In the genomic region with DNA sequence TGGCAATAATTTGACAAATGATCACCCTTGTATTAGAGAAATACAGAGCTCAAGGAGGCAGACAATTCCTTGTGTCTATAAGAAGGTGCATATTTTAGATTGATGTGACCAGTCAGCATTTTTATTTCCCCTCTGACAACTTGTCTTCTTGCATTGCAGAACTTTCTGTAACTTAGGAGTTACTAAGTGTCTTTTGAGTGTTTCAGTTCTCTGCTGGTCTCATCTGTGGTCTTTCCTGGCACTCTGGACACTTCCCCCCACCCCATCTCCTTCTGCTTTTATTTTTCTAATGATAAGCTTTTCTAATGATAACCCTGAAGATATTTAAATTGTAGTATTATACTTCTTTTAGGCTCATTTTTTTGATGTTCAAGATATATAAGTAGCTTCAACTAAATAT, we compare ENCODE assay signal across 19 mouse cellular contexts.
"Had no signal": no experiment of that assay in that cellular context is flagged by ENCODE, and none has a peak within 500 bp of the region (broad histone marks: within the 10 kb centered on the region; RNA-seq: fewer than 3 reads in every experiment).

No protein-coding gene starts in this region.

- H3K27me3 ChIP-seq: liver, embryonic 13.5 days; liver, embryonic 15.5 days; lung, embryonic 15.5 days; midbrain, embryonic 12.5 days; neural tube, embryonic 12.5 days had no signal

- H3K9ac ChIP-seq: liver, embryonic 13.5 days; liver, embryonic 15.5 days; liver, postnatal 0 days; lung, embryonic 15.5 days; midbrain, embryonic 12.5 days; neural tube, embryonic 12.5 days had no signal

- DNase-seq: liver; liver, embryonic 13.5 days; liver, postnatal 0 days; lung, adult 2 months; lung, postnatal 14 days; lung, postnatal 36 days; midbrain, embryonic 14.5 days; right cerebral cortex, postnatal 25 days; right cerebral cortex, postnatal 4 days; spleen, adult 18-20 months; thymus, adult 18-20 months; thymus, postnatal 14 days; thymus, postnatal 36 days had no signal

- H3K9me3 ChIP-seq: liver, embryonic 13.5 days; liver, embryonic 15.5 days; lung, embryonic 15.5 days; midbrain, embryonic 12.5 days; neural tube, embryonic 12.5 days had no signal

- ATAC-seq: liver, postnatal 0 days; lung, postnatal 0 days; midbrain, embryonic 16.5 days had no signal

- H3K4me1 ChIP-seq: liver, embryonic 13.5 days; liver, embryonic 15.5 days; lung, embryonic 15.5 days; midbrain, embryonic 12.5 days; neural tube, embryonic 12.5 days had no signal

- H3K4me2 ChIP-seq: liver, embryonic 13.5 days; liver, embryonic 15.5 days; lung, embryonic 15.5 days; midbrain, embryonic 12.5 days; neural tube, embryonic 12.5 days had no signal

- H3K27ac ChIP-seq: liver, embryonic 13.5 days; liver, embryonic 15.5 days; lung, embryonic 15.5 days; midbrain, embryonic 12.5 days; neural tube, embryonic 12.5 days had no signal

- H3K4me3 ChIP-seq: liver, embryonic 13.5 days; liver, embryonic 15.5 days; lung, embryonic 15.5 days; midbrain, embryonic 12.5 days; neural tube, embryonic 12.5 days had no signal
